Mouse (Mus musculus) lung, postnatal 0 days (tissue): ENCODE results near the gene Usp29. TPM values are rescaled to one million over a fixed set of nuclear protein-coding genes. Genes with fewer than 3 reads are reported as not detected.
A peak's percentile ranks its signal among the peaks of the same experiment; 100 is the strongest.
"Not testable (repeated sequence)": the region's sequence is repeated elsewhere in the genome, so short reads cannot be mapped to it uniquely, and the experiment has no call there.

ENCODE experiments used
- ATAC-seq: fragments of 200-750 bp; cut with Nextera tagmentation; 2 replicates; pipeline ENCODE4 v1.8.0; 2017; ENCODE audit warnings: moderate library complexity
- DNase-seq: peaks from one replicate; pipeline ENCODE4 v3.0.0-alpha.2; 2016; ENCODE audit warnings: low spot score
- H3K27ac ChIP-seq: fragments of 300-500 bp; sonication (generic); 2 replicates; pipeline ENCODE4 v1.5.1; 2014; ENCODE audit warnings: antibody characterized with exemption, mild to moderate bottlenecking, low read length, mixed read lengths
- H3K27me3 ChIP-seq: fragments of 300-500 bp; sonication (generic); replicated peaks from 2 replicates; pipeline ENCODE4 v1.6.1; 2014; ENCODE audit warnings: low read length, mixed read lengths; ENCODE audit not compliant: insufficient read depth
- H3K36me3 ChIP-seq: fragments of 300-500 bp; sonication (generic); 2 replicates; pipeline ENCODE4 v1.6.1; 2014; ENCODE audit warnings: low read length, mixed read lengths; ENCODE audit not compliant: insufficient read depth
- H3K4me1 ChIP-seq: fragments of 300-500 bp; sonication (generic); 2 replicates; pipeline ENCODE4 v1.6.1; 2014; ENCODE audit warnings: antibody characterized with exemption, low read depth, low read length, mixed read lengths; ENCODE audit not compliant: insufficient read depth
- H3K4me2 ChIP-seq: fragments of 300-500 bp; sonication (generic); replicated peaks from 2 replicates; pipeline ENCODE4 v1.6.1; 2014; ENCODE audit warnings: low read depth, mild to moderate bottlenecking, low read length, moderate library complexity, mixed read lengths
- H3K4me3 ChIP-seq: fragments of 300-500 bp; sonication (generic); 2 replicates; pipeline ENCODE4 v1.5.1; 2014; ENCODE audit warnings: low read depth, low read length
- H3K9ac ChIP-seq: fragments of 300-500 bp; sonication (generic); replicated peaks from 2 replicates; pipeline ENCODE4 v1.6.1; 2014; ENCODE audit warnings: low read depth, mild to moderate bottlenecking
- H3K9me3 ChIP-seq: fragments of 300-500 bp; sonication (generic); 2 replicates; pipeline ENCODE4 v1.6.1; 2016; ENCODE audit warnings: low read length, mixed read lengths
- CTCF ChIP-seq: IDR thresholded peaks from 2 replicates; pipeline ENCODE4 v1.5.1; 2016; ENCODE audit warnings: antibody characterized with exemption, mild to moderate bottlenecking
- EP300 ChIP-seq: IDR thresholded peaks from 2 replicates; pipeline ENCODE4 v1.6.1; 2016; ENCODE audit warnings: antibody characterized with exemption, mild to moderate bottlenecking, control low read depth
- WGBS: fragments of 180-500 bp; shearing (Covaris S2); extraction: QIAGEN DNeasy Blood & Tissue Kit; methylation state at CpG from one replicate; pipeline ENCODE4 v1.1.7; 2014; 5-methylcytosine and 5-hydroxymethylcytosine counted together
- microRNA counts: library from miRNA; unstranded; fragments of <30 nt; microRNA quantifications from one replicate; lab custom pipeline; 2015
- microRNA-seq: library from miRNA; unstranded; fragments of <30 nt; microRNA quantifications from one replicate; pipeline ENCODE4, GENCODE M21; 2016
- polyA plus RNA-seq: library from polyadenylated mRNA; unstranded; fragments of >200 nt; fragmentation: Nextera tagmentation; extraction: Ambion mirVana; gene quantifications from 2 replicates; pipeline ENCODE4 v1.2.1, GENCODE M21; 2015

The Usp29 gene
- polyA plus RNA-seq, 1 experiment from 2014 or later = 1.1 TPM

- Histone ChIP-seq H3K36me3 (no peaks in the 10 kb centered on the region), H3K4me3 (no peak overlapping the region), H3K9me3 (no peaks in the 10 kb centered on the region), H3K9ac (no peak overlapping the region), H3K27me3 (no peaks in the 10 kb centered on the region), H3K4me2 (no peak overlapping the region), H3K4me1 (no peaks in the 10 kb centered on the region), H3K27ac (no peak overlapping the region)
- no peak for ATAC-seq
- TF ChIP-seq EP300 (no peak), CTCF (no peak)
- DNase-seq = no peak
- WGBS = 91% methylated on average over 19 of the region's 19 CpGs
These were observed 246.5 kb downstream of the Usp29 start for GRCm38 (mm10) chr7:6976890-6977289.

GRCm38 (mm10) chr7:6995251-6995650 lies 264.9 kb downstream of the Usp29 start, which contains the start of gene Aurkc:
TSS of gene Aurkc (plus strand) at chr7:6995300.
- not testable (repeated sequence) for H3K27me3 ChIP-seq, H3K4me2 ChIP-seq, ATAC-seq, H3K9ac ChIP-seq, DNase-seq, H3K9me3 ChIP-seq, H3K4me3 ChIP-seq, H3K36me3 ChIP-seq, H3K27ac ChIP-seq, H3K4me1 ChIP-seq
- WGBS = 75% methylated on average over 11 of the region's 11 CpGs

- not testable (repeated sequence) for H3K9ac ChIP-seq, H3K4me3 ChIP-seq, H3K36me3 ChIP-seq, H3K27me3 ChIP-seq, H3K9me3 ChIP-seq, H3K4me1 ChIP-seq, H3K27ac ChIP-seq, DNase-seq, H3K4me2 ChIP-seq, ATAC-seq
- WGBS = 47% methylated on average over 3 of the region's 3 CpGs
These were observed 268.5 kb downstream of the Usp29 start for GRCm38 (mm10) chr7:6998914-6999313.

- 56% methylated on average over 5 of the region's 5 CpGs for WGBS
- DNase-seq, H3K4me2 ChIP-seq, H3K27me3 ChIP-seq, H3K9ac ChIP-seq, H3K27ac ChIP-seq, ATAC-seq, H3K9me3 ChIP-seq, H3K36me3 ChIP-seq, H3K4me3 ChIP-seq, H3K4me1 ChIP-seq: not testable (repeated sequence)
These were observed 275.1 kb downstream of the Usp29 start for GRCm38 (mm10) chr7:7005441-7005840.

MicroRNA genes within 50 kb of the gene (microRNA counts, 519-probe panel; counts per million panel counts)
- microRNA mmu-miR-3099 (lab: Ali Mortazavi, UCI) = not detected

Small RNA genes within 50 kb of the gene (microRNA-seq; reads per million reads assigned to microRNA genes)
- 6.1 reads per million, percentile 16 among the genes with 10 or more reads in this experiment for gene Mir3099

Other genes starting within 250 kb of the Usp29 start
- not detected in 2 replicates for gene Olfr5, start 243.6 kb upstream of the Usp29 start, polyA plus RNA-seq
- not detected in 2 replicates for gene Olfr1347, start 230.8 kb upstream of the Usp29 start, polyA plus RNA-seq
- gene Olfr1348, start 221.8 kb upstream of the Usp29 start, polyA plus RNA-seq = not detected in 2 replicates
- not detected in 2 replicates for gene Olfr1349, start 207.6 kb upstream of the Usp29 start, polyA plus RNA-seq
- not detected in 2 replicates for gene Olfr1350, start 165.7 kb upstream of the Usp29 start, polyA plus RNA-seq
- gene Zim1, start 34.1 kb upstream of the Usp29 start, polyA plus RNA-seq = 1.0 and 1.6 TPM in 2 replicates
- gene Peg3, start 147 bp upstream of the Usp29 start, polyA plus RNA-seq = 49.7 and 55.1 TPM in 2 replicates